Mouse (Mus musculus): ENCODE measurements around the gene Gfer.

Gfer gene

GRCm38 (mm10) chr17:24696011-24696697 lies at the start of gene Gfer, which contains the start of gene Noxo1:
Gfer (minus strand) TSS chr17:24696156.
Noxo1 (plus strand) TSS chr17:24696234.
- no peak for DNase-seq (ENCODE audit: extremely low read depth, low read depth, low spot score)

- no peak for DNase-seq (ENCODE audit: extremely low read depth, low read depth, low spot score)
These were observed 48.4 kb upstream of the Gfer start for GRCm38 (mm10) chr17:24744381-24744780.

GRCm38 (mm10) chr17:24743896-24744295 lies 47.9 kb upstream of the Gfer start:
- DNase-seq (ENCODE audit: extremely low read depth, low read depth, low spot score): no peak

- no peak for DNase-seq (ENCODE audit: extremely low read depth, low read depth, low spot score)
These were observed 46.4 kb upstream of the Gfer start for GRCm38 (mm10) chr17:24742307-24742706.

GRCm38 (mm10) chr17:24739926-24740325 lies 44.0 kb upstream of the Gfer start:
- no peak for DNase-seq (ENCODE audit: extremely low read depth, low read depth, low spot score)

- DNase-seq (ENCODE audit: extremely low read depth, low read depth, low spot score): no peak
These were observed 42.3 kb upstream of the Gfer start for GRCm38 (mm10) chr17:24738238-24738637.

- peak; percentile 74 for DNase-seq (ENCODE audit: extremely low read depth, low read depth, low spot score)
These were observed 41.3 kb upstream of the Gfer start for GRCm38 (mm10) chr17:24737135-24737810.

GRCm38 (mm10) chr17:24736330-24737051 lies 40.5 kb upstream of the Gfer start, which contains the start of gene Msrb1:
Msrb1 (plus strand) TSS chr17:24736642.
- DNase-seq (ENCODE audit: extremely low read depth, low read depth, low spot score): peak; percentile 94

GRCm38 (mm10) chr17:24735446-24735845 lies 39.5 kb upstream of the Gfer start:
- no peak for DNase-seq (ENCODE audit: extremely low read depth, low read depth, low spot score)

- DNase-seq (ENCODE audit: extremely low read depth, low read depth, low spot score): no peak
These were observed 38.6 kb upstream of the Gfer start for GRCm38 (mm10) chr17:24734513-24734912.

- no peak for DNase-seq (ENCODE audit: extremely low read depth, low read depth, low spot score)
These were observed 37.6 kb upstream of the Gfer start for GRCm38 (mm10) chr17:24733434-24734050.

- DNase-seq (ENCODE audit: extremely low read depth, low read depth, low spot score): no peak
These were observed 36.4 kb upstream of the Gfer start for GRCm38 (mm10) chr17:24732233-24732935.

GRCm38 (mm10) chr17:24730787-24731186 lies 34.8 kb upstream of the Gfer start:
- no peak for DNase-seq (ENCODE audit: extremely low read depth, low read depth, low spot score)

GRCm38 (mm10) chr17:24729067-24729466 lies 33.1 kb upstream of the Gfer start:
- DNase-seq (ENCODE audit: extremely low read depth, low read depth, low spot score): no peak

- DNase-seq (ENCODE audit: extremely low read depth, low read depth, low spot score): no peak
These were observed 32.2 kb upstream of the Gfer start for GRCm38 (mm10) chr17:24728184-24728583.

- DNase-seq (ENCODE audit: extremely low read depth, low read depth, low spot score): no peak
These were observed 31.7 kb upstream of the Gfer start, which contains the start of gene Rpl3l for GRCm38 (mm10) chr17:24727618-24728017. Rpl3l (plus strand) TSS chr17:24727820.

GRCm38 (mm10) chr17:24725637-24726390 lies 29.9 kb upstream of the Gfer start:
- no peak for DNase-seq (ENCODE audit: extremely low read depth, low read depth, low spot score)

GRCm38 (mm10) chr17:24724184-24724583 lies 28.2 kb upstream of the Gfer start, which contains the start of gene Ndufb10:
Ndufb10 (minus strand) TSS chr17:24724478.
- DNase-seq (ENCODE audit: extremely low read depth, low read depth, low spot score): no peak

- no peak for DNase-seq (ENCODE audit: extremely low read depth, low read depth, low spot score)
These were observed 27.9 kb upstream of the Gfer start for GRCm38 (mm10) chr17:24723881-24724180.

All from fat pad, adult 2 months (tissue).